25 mouse cellular contexts compared by ENCODE assay signal in the genomic region with DNA sequence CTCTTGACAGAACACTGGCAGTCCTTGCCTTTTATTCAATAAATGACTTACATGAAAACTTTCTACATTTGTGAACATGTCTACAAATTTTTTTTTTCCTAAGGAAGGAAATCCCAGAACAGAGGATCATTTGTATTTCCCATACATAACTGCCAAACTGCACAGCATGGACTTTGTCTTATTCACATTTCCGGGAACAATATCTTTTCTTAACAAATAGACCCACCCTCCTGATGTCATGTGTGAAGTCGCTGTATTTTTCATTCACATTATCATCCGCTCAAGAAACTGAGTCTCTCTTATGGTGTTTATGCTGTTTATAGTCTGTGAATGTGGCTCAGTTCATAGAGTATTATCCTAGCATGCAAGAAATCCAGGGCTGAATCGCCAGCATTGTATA. TPM values are rescaled to one million over a fixed set of nuclear protein-coding genes. Genes with fewer than 3 reads are reported as not detected.
"Had no signal": no experiment of that assay in that cellular context is flagged by ENCODE, and none has a peak within 500 bp of the region (broad histone marks: within the 10 kb centered on the region; RNA-seq: fewer than 3 reads in every experiment).

No protein-coding gene starts in this region.

- H3K36me3 ChIP-seq: limb, embryonic 12.5 days; limb, embryonic 15.5 days; liver, embryonic 15.5 days; midbrain, embryonic 10.5 days; midbrain, embryonic 13.5 days; neural tube, embryonic 13.5 days had no signal

- H3K4me2 ChIP-seq: limb, embryonic 12.5 days; limb, embryonic 15.5 days; liver, embryonic 15.5 days; lung, embryonic 14.5 days; midbrain, embryonic 13.5 days; neural tube, embryonic 13.5 days had no signal

- H3K4me3 ChIP-seq: limb, embryonic 12.5 days; limb, embryonic 15.5 days; liver, embryonic 15.5 days; midbrain, embryonic 10.5 days; midbrain, embryonic 13.5 days; myocyte; neural tube, embryonic 13.5 days had no signal

- H3K9ac ChIP-seq: limb, embryonic 12.5 days; limb, embryonic 15.5 days; liver, embryonic 15.5 days; lung, embryonic 14.5 days; midbrain, embryonic 13.5 days; neural tube, embryonic 13.5 days had no signal

- DNase-seq: kidney, adult 18-20 months; kidney, adult 9 months; kidney, postnatal 14 days; kidney, postnatal 4 days; layer of hippocampus, postnatal 36 days; left cerebral cortex, postnatal 4 days; lung, embryonic 14.5 days; retina, postnatal 1 day; right cerebral cortex, postnatal 25 days; thymus, adult 2 months; thymus, postnatal 14 days; thymus, postnatal 4 days had no signal

- ATAC-seq: inflammation-experienced regulatory T-cells, adult 6 months; lung, postnatal 0 days; midbrain, embryonic 13.5 days; midbrain, embryonic 16.5 days had no signal

- H3K27me3 ChIP-seq: limb, embryonic 12.5 days; limb, embryonic 15.5 days; liver, embryonic 15.5 days; megakaryocyte, embryonic 14.5 days; midbrain, embryonic 13.5 days; neural tube, embryonic 13.5 days had no signal

- H3K9me3 ChIP-seq: limb, embryonic 12.5 days; limb, embryonic 15.5 days; liver, embryonic 15.5 days; megakaryocyte, embryonic 14.5 days; midbrain, embryonic 10.5 days; midbrain, embryonic 13.5 days; neural tube, embryonic 13.5 days had no signal

- H3K27ac ChIP-seq: limb, embryonic 12.5 days; limb, embryonic 15.5 days; liver, embryonic 15.5 days; midbrain, embryonic 10.5 days; midbrain, embryonic 13.5 days; neural tube, embryonic 13.5 days had no signal

- H3K4me1 ChIP-seq: limb, embryonic 15.5 days; neural tube, embryonic 13.5 days had no signal

RNA-seq across cellular contexts. Expression of a gene that starts 2.6 kb away (rescaled TPM):
- polyA plus RNA-seq: inflammation-experienced regulatory T-cells, adult 6 months; kidney, embryonic 16.5 days; myocyte had no signal

RNA-seq across cellular contexts. Expression of a gene that starts 54.2 kb away (rescaled TPM):
- total RNA-seq: layer of hippocampus, adult 18-20 months; layer of hippocampus, postnatal 36 days; left cerebral cortex, postnatal 4 days had no signal
- polyA plus RNA-seq: limb, embryonic 12.5 days; midbrain, embryonic 16.5 days had no signal
